Mouse (Mus musculus) c-Kit-negative CD71-positive TER-119-positive erythroid progenitor cells, embryonic 14.5 days (primary cell): ENCODE results near the gene Alk.

ENCODE experiments used
- DNase-seq: peaks from one replicate; pipeline ENCODE4 v3.0.0-alpha.2; 2013; ENCODE audit warnings: low read depth, low spot score

Gene Alk

DNA sequence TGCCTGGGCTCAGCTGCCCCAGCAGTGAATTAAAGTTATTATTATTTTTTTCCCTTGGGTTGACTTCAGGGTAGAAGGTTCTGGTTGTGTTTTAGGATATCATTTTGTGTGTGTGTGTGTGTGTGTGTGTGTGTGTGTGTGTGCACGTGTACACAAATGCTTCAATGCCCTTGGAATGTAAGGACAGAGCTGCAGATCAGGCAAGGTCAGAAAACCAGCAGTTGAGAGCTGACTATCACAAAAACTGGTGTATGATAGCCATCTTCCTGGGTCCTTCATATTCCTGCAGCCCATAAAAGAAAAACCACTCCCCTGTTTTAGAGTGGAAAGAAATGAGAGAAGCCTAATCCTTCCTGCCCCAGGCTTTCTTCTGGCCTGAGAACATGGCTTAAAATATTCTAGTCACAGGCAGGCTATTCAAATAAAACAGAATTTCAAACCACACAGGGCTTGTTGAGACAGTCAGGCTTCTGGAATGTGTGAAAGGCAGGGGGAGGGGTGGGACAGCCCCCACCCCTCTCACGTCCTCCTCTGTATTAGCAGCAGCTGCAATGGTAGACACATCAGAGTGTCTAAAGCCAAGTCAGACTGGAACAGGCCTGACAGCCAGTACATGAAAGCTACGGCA lies 623.8 kb downstream of the Alk start:
- DNase-seq = no peak

DNA sequence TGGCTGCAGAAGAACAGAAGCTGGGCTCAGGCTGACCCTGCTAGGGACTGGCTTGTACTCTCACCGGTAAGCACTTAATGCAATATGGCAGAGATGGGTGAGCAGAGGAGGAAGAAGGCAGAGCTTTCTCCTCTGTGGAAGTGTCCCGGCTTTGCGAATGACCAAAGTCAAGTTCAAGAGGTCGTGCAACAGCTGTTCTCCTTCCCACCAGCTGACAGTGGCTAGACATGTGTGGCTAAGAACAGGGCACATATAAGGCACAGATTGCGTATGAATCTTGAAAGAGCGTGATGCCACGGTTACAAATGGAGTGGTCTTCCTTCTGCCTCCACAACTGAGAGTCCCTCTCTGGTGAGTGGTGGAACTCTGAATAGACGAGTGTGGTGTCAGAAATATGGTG lies 625.3 kb downstream of the Alk start:
- no peak for DNase-seq

DNA sequence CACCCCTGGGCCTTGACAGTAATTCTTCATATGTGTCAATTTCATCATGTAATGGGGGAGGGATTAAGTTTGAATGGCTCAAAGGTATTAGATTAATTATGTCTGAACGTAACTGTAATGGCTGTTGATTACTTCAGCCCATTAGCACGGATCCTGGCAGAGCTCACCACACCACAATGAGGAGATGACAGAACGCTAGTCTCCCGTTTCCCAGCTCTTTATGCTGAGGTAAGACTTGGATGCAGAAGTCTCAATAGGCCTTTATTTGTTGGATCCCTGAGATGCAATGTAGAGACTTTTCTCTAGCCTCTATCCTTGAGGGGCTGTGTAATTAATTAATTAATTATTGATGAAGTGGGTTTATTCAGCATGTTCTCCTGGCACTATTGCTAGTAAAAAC lies 627.8 kb downstream of the Alk start:
- DNase-seq = no peak

DNA sequence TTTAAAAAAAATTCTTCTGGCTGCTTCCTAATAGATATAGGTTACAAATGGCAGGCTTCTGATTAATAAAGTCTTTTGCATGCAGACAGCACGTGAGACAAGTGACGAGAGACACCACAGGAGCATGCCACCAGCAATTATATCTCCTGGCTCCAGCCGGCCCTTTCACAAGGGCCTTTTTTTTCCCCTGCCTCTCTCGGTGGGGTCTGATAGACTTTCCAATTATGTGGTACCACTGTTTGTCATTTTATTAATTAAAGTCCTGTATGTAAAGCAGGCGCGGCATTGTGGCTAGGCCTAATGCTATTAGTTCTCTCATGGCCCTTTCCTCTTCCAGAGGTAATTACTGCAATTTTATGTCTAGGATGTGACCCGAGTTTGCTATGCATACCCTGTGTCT lies 630.7 kb downstream of the Alk start:
- DNase-seq = no peak

DNA sequence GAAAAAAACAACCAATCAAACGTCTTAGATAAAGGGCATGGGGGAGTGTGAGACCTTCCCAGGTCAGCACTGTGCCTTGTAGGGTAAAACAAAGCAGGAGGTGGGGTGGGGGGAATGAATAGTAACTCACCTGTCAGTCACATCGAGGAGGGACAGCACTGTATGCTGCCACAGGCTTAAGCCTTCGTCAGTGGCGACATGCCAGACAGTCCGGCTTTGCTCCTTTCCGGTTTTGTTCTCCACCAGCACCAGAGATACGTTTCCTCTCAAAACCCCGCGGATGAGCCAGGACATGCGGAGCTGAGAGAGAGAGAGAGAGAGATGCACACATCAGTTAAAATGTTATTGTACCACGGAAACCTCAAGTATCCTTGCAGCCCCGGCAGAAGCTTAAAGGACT lies 637.1 kb downstream of the Alk start:
- DNase-seq = no peak

GRCm38 (mm10) chr17:71965733-71966606 lies 638.5 kb downstream of the Alk start:
- no peak for DNase-seq

DNA sequence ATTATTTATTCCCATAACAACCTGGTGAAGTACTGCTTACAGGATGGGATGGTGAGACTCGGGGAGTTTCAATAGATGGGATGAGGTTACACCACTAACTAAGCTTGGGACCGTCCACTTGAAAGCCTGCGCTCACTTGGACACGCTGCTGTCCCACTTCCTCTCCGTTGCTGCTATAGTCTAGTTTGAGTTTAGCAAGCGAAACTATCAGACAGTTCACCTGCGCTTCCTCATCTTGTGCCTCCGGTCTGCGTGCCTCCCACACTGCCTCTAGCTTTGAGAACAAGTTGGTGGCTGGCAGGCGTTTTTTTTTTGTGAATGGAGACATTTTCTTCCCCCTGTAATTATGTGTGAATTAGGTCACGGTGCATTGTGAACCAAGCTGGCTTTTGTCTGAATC lies 639.8 kb downstream of the Alk start:
- DNase-seq = no peak

DNA sequence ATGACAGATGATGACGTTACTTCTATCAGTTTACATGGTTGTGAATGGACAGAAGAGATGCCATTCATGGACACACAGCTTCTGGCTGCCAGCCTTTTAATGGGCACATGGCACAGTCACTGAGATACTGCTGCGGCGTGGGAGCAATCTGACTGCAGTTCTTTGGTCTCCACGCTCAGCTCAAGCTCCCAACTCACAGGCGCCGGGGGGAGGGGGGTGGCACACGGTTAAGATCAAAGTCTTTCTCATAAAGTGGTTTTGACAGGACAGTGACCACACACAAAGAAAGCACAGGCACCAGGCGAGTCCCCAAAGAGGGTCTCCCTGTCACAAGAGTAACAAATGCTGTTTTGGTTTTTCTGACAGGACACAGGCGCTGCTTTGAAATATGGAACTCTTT lies 641.7 kb downstream of the Alk start:
- DNase-seq = no peak

GRCm38 (mm10) chr17:71955011-71955410 lies 649.4 kb downstream of the Alk start:
- DNase-seq = no peak

GRCm38 (mm10) chr17:71954217-71954844 lies 650.1 kb downstream of the Alk start:
- DNase-seq = no peak

DNA sequence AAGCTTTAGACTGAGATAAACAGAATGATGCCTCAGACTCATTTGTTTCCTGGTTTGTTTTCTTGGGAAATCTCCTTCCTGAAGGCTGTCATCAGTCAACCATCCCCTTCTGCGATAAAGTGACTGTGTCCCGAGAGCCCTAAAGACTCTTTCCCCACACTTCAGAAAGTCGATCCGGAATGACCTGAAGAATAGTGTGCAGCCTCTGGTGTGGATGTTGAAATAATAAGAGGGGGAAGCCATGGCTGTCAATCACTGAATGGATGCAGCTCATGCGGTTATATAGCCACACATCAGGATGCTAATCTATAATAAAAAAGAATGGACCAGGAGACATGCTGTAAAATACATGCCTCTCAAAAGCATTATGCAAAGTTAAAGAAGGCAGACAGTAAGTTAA lies 653.5 kb downstream of the Alk start:
- no peak for DNase-seq

- no peak for DNase-seq
Measured at GRCm38 (mm10) chr17:71948687-71949086, 655.7 kb downstream of the Alk start.

DNA sequence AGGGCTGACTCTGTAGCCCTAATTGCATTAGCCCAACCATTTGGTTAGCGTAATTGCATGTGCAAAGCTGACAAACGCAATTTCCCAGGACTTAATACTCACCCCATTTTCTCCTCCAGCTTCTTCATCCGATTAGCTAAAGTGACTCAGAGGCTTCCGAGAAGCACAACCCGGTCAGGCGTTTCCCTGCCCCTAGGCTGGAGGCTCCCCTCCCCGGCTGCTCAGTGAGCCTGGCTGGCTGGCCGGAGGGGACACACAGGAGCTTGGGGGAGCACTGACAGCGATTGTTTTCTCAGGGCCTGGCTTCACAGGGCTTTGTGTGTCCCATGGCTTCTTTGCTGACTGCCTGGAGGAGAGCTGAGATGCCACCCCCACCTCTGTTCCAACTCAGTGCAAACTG lies 657.0 kb downstream of the Alk start:
- no peak for DNase-seq

- DNase-seq = no peak
Measured at GRCm38 (mm10) chr17:71944020-71944419, 660.4 kb downstream of the Alk start.

- DNase-seq = no peak
Measured at GRCm38 (mm10) chr17:71942052-71942451, 662.4 kb downstream of the Alk start.

- DNase-seq = no peak
Measured at GRCm38 (mm10) chr17:71941436-71941835, 663.0 kb downstream of the Alk start.

GRCm38 (mm10) chr17:71936681-71937080 lies 667.7 kb downstream of the Alk start:
- no peak for DNase-seq

GRCm38 (mm10) chr17:71935837-71936236 lies 668.6 kb downstream of the Alk start:
- no peak for DNase-seq

DNA sequence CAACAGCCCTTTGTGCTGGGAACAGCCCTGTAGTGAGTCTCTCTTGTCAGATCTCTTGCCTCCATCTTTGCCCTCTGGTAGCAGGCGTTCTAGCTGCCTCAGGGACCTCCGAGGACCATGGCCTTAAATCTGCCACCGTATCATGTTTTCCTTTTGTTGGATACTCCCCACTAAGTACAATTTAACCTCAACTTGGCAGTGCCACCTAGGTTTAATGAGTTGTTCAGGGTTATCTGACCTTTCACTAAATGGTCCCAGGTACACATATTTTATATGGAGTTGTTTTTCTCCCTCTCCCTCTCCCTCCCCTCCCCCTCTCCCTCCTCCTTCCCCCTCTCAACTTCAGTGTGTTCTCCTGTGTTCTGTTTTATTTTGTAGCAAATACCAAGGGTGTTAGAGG lies 669.1 kb downstream of the Alk start:
- no peak for DNase-seq

GRCm38 (mm10) chr17:71914941-71915340 lies 689.5 kb downstream of the Alk start:
- DNase-seq = no peak

- DNase-seq = no peak
Measured at GRCm38 (mm10) chr17:71914541-71914940, 689.9 kb downstream of the Alk start.

- no peak for DNase-seq
Measured at GRCm38 (mm10) chr17:71913188-71913587, 691.2 kb downstream of the Alk start.

DNA sequence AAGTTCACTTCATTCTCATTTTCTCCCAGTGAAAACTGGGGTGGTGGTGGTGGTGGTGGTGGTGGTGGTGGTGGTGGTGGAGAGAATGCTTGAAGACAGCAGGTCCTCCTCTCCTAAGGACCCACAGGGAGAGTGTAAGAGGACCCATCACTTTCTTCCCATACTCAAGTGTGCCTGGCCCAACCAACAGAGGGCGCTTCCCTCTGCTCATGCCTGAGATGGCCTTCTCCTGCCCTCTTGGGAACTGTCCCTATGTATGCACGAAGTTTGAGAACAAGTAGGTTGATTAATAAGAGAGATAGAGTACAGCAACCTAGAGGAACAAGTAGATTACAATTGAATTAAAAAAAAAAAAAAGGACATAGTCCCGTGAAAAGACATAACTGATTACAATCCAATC lies 695.3 kb downstream of the Alk start:
- no peak for DNase-seq
